In genomic region chr2:156862772-156863486, GRCm38 (mm10) we compare ENCODE assay signal across 8 mouse cellular contexts. TPM values are rescaled to one million over a fixed set of nuclear protein-coding genes. Genes with fewer than 3 reads are reported as not detected.
DNase-seq lines count a peak whose midpoint lies in the region; ATAC-seq and TF ChIP-seq lines count a peak whose summit lies in the region.

Gene Rab5if (plus strand): TSS chr2:156863128.

- peak within 1 kb of the TSS; percentile 90 for H3K27ac ChIP-seq in hindbrain, embryonic 14.5 days

- peak; percentile 89 for DNase-seq in Patski (ENCODE audit: low read depth, low spot score)
- DNase-seq in cerebellum, postnatal 14 days = peak; percentile 98 to 99
- DNase-seq in frontal cortex, postnatal 25 days (ENCODE audit: low spot score in 2 of 2) = peak; percentile 93 to 97
- peak; percentile 98 for DNase-seq in hindbrain, embryonic 14.5 days (ENCODE audit: low spot score)
- peak; percentile 98 to 99 for DNase-seq in layer of hippocampus, postnatal 36 days
- DNase-seq in lung, postnatal 36 days = peak; percentile 97
- peak; percentile 98 for DNase-seq in retina, postnatal 1 day
- DNase-seq in urinary bladder, adult 18-20 months (ENCODE audit: low spot score in 2 of 2) = peak; percentile 93 to 96

- ATAC-seq in Patski = peak; percentile 88
- peak; percentile 96 for ATAC-seq in hindbrain, embryonic 14.5 days (ENCODE audit: low FRiP score)

- WGBS in hindbrain, embryonic 14.5 days = under 1% methylated on average over 89 of the region's 98 CpGs

- peaks cover 35% of the 10 kb centered on the region for H3K36me3 ChIP-seq in hindbrain, embryonic 14.5 days (replicated peaks; ENCODE audit: control insufficient read depth, insufficient read depth)

- no peaks in the 10 kb centered on the region for H3K9me3 ChIP-seq in hindbrain, embryonic 14.5 days (ENCODE audit: control insufficient read depth, low read length)

- POLR2A ChIA-PET in Patski (lab: Charles Lee) = interaction anchor here (0.5 to 1.4 kb wide), 3 partner anchors 21 to 54 kb away, joined by 3 to 4 read pairs (median 4); no protein-coding TSS in a partner anchor

- peak; percentile 99 for TF ChIP-seq CTCF in Patski (IDR thresholded peaks at IDR 0.05)

- H3K4me3 ChIP-seq in hindbrain, embryonic 14.5 days (replicated peaks; ENCODE audit: low read length) = peak within 1 kb of the TSS; percentile 66

- H3K9ac ChIP-seq in hindbrain, embryonic 14.5 days = peak within 1 kb of the TSS; percentile 83

- in situ Hi-C loops in Patski (cut with MboI; ENCODE audit: low pct_unique_long_range_greater_than_20kb) = no loop called here

- H3K27me3 ChIP-seq in Patski = no peaks in the 10 kb centered on the region
- H3K27me3 ChIP-seq in hindbrain, embryonic 14.5 days (ENCODE audit: control insufficient read depth, insufficient read depth, low read length) = no peaks in the 10 kb centered on the region

- peak within 1 kb of the TSS; percentile 86 for H3K4me2 ChIP-seq in hindbrain, embryonic 14.5 days (replicated peaks)

- H3K4me1 ChIP-seq in hindbrain, embryonic 14.5 days (replicated peaks; ENCODE audit: control insufficient read depth, insufficient read depth, low read length) = peaks cover 22% of the 10 kb centered on the region

- CTCF ChIA-PET in Patski (lab: Charles Lee) = interaction anchor here (0.7 to 1.7 kb wide), 4 partner anchors 16 to 134 kb away, joined by 3 to 5 read pairs (median 4); no protein-coding TSS in a partner anchor

RNA-seq across cellular contexts. Expression of gene Rab5if, which starts in this region (rescaled TPM):
- polyA plus RNA-seq in Patski (2021) = 206 TPM
- polyA plus RNA-seq in hindbrain, embryonic 14.5 days (2014; fragmentation: Nextera tagmentation; extraction: Ambion mirVana) = 174 and 176 TPM in 2 replicates
- total RNA-seq in layer of hippocampus, postnatal 36 days (2021) = 100 to 1,000 TPM; 103 to 108 TPM

Comparison
In these comparisons a context has a peak if more than half of its experiments do, and no peak if none do; other contexts are left out.
1. Peak in every context shown above with its lines: DNase-seq, ATAC-seq, H3K4me3 ChIP-seq and H3K27ac ChIP-seq.